Mouse (Mus musculus): ENCODE results near the gene Atn1. TPM values are rescaled to one million over a fixed set of nuclear protein-coding genes. Genes with fewer than 3 reads are reported as not detected.
A peak's percentile ranks its signal among the peaks of the same experiment; 100 is the strongest.

Atn1 gene
- polyA plus RNA-seq, 1 experiment from 2014 or later: 9.4 TPM

DNA sequence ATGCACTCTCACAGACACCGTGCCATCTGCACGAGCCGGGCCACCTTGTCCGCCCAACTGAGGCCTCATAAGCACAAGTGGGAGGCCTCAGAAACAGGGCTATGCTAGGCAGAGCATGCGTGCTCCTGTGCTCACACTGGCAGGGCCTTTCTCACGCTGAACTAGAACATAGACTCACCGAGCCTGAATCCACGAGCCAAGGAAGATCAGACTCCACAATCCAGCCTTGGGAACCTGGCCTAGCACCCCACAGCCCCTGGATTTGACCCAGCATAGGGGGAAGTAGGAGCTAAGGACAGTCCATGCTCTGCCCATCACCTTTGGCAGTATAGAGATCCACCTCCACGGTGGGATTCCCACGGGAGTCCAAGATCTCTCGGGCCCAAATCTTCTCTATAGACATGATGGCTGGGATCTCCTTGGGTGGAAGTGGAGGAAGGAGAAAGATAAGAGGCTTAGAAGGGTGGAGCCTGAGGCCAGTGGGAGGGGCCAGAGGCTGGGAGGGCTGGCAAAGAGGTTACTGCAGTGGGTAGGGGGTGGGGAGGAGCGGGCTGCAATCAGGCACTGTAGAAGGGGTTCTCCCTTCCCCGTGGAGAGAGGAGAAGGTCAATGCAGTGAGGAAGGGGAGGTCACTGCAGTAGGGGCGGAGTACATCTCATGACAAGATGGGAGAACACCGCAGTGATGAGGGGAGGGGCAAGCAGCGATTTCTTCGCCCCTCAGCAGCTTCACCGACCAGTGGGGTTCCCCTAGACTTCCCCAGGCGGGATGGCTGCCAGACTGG lies 11.8 kb upstream of the Atn1 start:
- Histone ChIP-seq H3K9me3 (no peaks in the 10 kb centered on the region), H3K27me3 (replicated peaks) (peaks cover 48% of the 10 kb centered on the region), H3K36me3 (no peaks in the 10 kb centered on the region), H3K4me1 (peaks cover 27% of the 10 kb centered on the region), H3K27ac (replicated peaks) (no peak overlapping the region), H3K9ac (peak overlapping the region; percentile 78), H3K4me2 (peak overlapping the region; percentile 77), H3K4me3 (peak overlapping the region; percentile 54)
- peak; percentile 51; the same call in 1 of the 2 replicates for ATAC-seq (ENCODE audit: extremely low read depth, insufficient number of reproducible peaks, low FRiP score, low TSS enrichment)
- 26% methylated on average over 19 of the region's 19 CpGs for WGBS

DNA sequence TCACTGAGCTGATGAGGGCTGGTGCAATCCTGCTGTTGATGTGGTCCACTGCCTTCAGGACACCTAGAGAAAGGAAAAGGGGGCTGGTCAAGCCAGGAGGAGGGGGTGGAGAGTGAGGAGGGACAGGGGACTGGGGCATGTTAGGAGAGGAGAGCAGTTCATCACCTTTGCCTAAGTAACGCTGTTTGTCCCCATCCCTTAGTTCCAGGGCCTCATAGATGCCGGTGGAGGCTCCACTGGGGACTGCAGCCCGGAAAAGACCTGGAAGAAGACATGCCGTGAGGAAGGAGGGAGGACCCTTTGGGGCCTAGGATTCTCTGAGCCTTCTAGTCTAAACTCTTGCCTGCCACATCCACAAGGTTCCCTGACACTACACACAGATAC lies 11.2 kb upstream of the Atn1 start:
- no peak for ATAC-seq (ENCODE audit: extremely low read depth, insufficient number of reproducible peaks, low FRiP score, low TSS enrichment)
- peaks cover 27% of the 10 kb centered on the region for H3K4me1 ChIP-seq
- H3K36me3 ChIP-seq: no peaks in the 10 kb centered on the region
- no peak overlapping the region for H3K27ac ChIP-seq (replicated peaks)
- H3K9me3 ChIP-seq: no peaks in the 10 kb centered on the region
- peaks cover 54% of the 10 kb centered on the region for H3K27me3 ChIP-seq (replicated peaks)
- WGBS: 46% methylated on average over 4 of the region's 4 CpGs
- 0 out of 2 replicates have a peak overlapping the region, but pooled peaks have one; percentile 24 for H3K9ac ChIP-seq
- H3K4me3 ChIP-seq: no peak overlapping the region
- no peak overlapping the region for H3K4me2 ChIP-seq

DNA sequence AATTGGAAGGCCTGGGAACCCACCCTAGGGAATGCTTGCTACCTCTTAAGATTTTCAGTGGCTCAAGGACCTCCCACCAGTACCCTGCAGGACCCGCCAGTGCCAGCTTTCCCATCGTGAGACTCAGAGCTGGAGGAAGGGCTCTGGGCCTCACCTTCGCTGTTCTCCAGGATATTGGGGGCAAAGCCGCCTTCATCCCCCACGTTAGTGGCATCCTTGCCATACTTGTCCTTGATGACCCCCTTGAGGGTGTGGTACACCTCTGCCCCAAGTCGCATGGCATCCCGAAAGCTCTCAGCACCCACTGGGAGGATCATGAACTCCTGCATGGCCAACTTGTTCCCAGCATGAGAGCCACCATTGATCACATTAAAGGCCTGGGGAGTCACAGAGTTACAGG lies 9.6 kb upstream of the Atn1 start:
- Histone ChIP-seq H3K36me3 (no peaks in the 10 kb centered on the region), H3K27ac (replicated peaks) (no peak overlapping the region), H3K4me1 (peaks cover 27% of the 10 kb centered on the region), H3K9me3 (no peaks in the 10 kb centered on the region), H3K9ac (no peak overlapping the region), H3K4me2 (no peak overlapping the region), H3K4me3 (no peak overlapping the region), H3K27me3 (replicated peaks) (peaks cover 67% of the 10 kb centered on the region)
- no peak for ATAC-seq (ENCODE audit: extremely low read depth, insufficient number of reproducible peaks, low FRiP score, low TSS enrichment)
- WGBS: 79% methylated on average over 7 of the region's 7 CpGs

DNA sequence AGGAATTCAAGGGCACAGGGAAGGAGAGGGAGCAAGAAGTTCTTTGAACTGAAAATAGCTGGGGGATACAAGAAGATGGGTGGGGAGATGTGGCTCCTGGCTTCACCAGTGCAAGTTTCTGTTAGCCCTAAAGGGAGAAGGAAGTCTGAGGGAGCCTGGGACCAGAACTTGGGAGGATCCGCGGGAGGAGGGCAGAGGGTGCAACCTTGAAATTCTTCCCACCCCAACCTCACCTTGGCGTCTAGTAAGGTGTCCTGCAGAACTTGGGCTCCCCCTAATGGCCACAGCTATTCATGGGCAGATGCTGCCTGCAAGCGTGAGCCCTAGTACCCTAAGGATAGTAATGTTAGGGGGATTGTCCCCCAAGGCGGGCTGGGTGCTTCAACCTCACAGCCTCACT lies 2.9 kb upstream of the Atn1 start:
- no peak for ATAC-seq (ENCODE audit: extremely low read depth, insufficient number of reproducible peaks, low FRiP score, low TSS enrichment)
- H3K4me1 ChIP-seq: peaks cover 39% of the 10 kb centered on the region
- WGBS: under 1% methylated on average over 5 of the region's 5 CpGs
- peak overlapping the region; percentile 98 for H3K9ac ChIP-seq
- no peaks in the 10 kb centered on the region for H3K36me3 ChIP-seq
- no peaks in the 10 kb centered on the region for H3K9me3 ChIP-seq
- H3K4me3 ChIP-seq: peak overlapping the region; percentile 18
- peak overlapping the region; percentile 84 for H3K4me2 ChIP-seq
- H3K27me3 ChIP-seq (replicated peaks): peaks cover 38% of the 10 kb centered on the region
- peak overlapping the region; percentile 99 for H3K27ac ChIP-seq (replicated peaks)

DNA sequence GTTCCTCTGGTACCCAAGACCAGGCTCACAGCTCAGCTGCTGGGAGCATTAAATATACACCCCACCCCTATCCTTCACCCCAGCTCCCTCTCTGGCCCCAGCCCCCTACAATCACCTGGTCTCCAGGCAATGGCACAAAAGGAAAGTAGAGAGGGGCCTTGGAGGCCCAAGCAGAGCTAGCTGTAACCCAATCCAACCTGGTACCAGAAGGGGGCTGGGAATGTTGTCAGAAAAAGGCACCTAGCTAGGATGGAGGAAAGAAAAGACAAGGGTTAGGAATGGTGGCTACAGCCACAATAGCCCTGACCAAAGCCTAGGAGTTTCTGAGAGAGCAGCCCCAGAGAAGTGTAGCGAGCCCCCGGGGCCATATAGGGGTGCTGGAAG lies 2.5 kb upstream of the Atn1 start:
- 47% methylated on average over 2 of the region's 2 CpGs for WGBS
- Histone ChIP-seq H3K4me3 (peak overlapping the region; percentile 18), H3K27ac (replicated peaks) (peak overlapping the region; percentile 99), H3K4me2 (peak overlapping the region; percentile 84), H3K36me3 (0 out of 2 replicates have a peak, but pooled peaks cover under 1% of the 10 kb centered on the region), H3K4me1 (peaks cover 43% of the 10 kb centered on the region), H3K9me3 (no peaks in the 10 kb centered on the region), H3K27me3 (replicated peaks) (peaks cover 35% of the 10 kb centered on the region), H3K9ac (peak overlapping the region; percentile 98)
- no peak for ATAC-seq (ENCODE audit: extremely low read depth, insufficient number of reproducible peaks, low FRiP score, low TSS enrichment)

DNA sequence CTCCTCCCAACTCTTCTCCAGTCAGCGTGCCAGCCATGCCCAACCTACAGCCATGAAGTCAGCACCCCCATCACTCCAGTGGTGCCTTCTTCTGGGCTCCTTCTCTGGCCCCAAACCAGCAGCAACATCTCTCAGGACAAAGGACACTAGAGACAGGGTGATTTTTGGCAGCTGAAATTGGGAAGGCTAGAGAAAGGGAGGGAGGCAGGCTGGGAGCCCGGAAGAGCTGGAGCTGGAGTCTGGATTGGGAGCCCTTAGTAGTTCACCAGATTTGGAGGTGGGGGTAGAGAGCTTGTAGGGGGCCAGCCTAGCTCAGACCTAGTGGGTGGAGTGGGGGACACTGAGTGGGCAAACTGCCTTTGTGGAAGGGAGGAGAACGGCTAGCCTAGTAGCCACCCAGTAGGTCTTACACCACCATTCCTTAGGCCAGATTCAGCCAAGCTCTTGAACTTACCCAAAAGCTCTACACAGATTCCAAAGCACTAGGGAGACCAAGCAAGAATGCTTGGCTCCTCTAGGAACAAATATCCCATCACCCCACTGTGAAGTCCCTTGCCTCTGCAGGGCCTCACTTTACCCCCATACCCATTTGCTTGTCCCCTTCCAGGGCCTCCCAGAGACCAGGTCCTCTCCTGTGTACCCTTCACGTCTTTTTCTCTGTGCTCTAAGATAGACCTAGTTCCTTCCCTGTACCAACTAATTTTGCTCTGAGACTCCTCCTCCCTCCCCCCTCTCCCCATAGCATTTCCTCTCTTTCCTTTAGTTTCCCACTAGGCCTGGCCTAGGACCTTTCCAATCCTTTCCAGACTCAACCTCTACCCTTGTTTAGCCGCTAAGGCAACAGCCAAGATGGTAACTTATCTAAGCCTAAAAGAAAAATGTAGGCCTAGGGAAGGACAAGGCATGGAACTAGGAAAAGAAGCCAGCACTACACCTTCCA lies 1.9 kb upstream of the Atn1 start:
- Histone ChIP-seq H3K4me3 (peak overlapping the region; percentile 83), H3K4me2 (peak overlapping the region; percentile 84), H3K4me1 (peaks cover 49% of the 10 kb centered on the region), H3K9me3 (no peaks in the 10 kb centered on the region), H3K9ac (peak overlapping the region; percentile 98), H3K27ac (replicated peaks) (peak overlapping the region; percentile 99), H3K27me3 (replicated peaks) (peaks cover 29% of the 10 kb centered on the region), H3K36me3 (0 out of 2 replicates have a peak, but pooled peaks cover 5% of the 10 kb centered on the region)
- no peak for ATAC-seq (ENCODE audit: extremely low read depth, insufficient number of reproducible peaks, low FRiP score, low TSS enrichment)
- WGBS: 40% methylated on average over 5 of the region's 5 CpGs

DNA sequence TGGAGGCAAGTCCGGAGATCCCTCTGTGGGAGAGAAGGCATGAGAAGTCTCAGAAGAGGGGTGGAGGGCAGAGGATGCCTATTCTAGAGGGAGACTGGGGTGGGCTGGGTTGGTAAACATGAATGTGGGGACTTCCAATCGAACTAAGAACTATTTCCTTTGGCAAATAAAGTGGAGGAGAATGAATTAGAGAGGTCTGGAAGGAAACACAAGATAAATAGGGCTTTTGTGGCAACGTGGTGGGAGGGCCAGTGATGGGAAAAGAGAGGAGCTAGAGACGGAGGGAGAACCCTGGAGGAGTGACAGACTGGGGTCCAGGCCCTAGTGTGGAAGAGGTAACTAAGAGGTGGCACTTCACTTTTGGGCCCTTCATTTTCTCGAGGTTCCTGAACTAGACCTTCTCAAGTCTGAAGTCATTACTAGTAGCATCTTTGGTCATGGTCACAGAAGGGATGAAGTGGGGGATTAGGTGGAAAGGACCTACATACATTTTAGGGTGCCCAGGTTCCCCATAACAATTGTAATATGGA lies 1.1 kb upstream of the Atn1 start:
- peaks cover 21% of the 10 kb centered on the region for H3K27me3 ChIP-seq (replicated peaks)
- peak overlapping the region; percentile 83 for H3K4me3 ChIP-seq
- peaks cover 12% of the 10 kb centered on the region; the same call in 1 of the 2 replicates for H3K36me3 ChIP-seq
- H3K27ac ChIP-seq (replicated peaks): peak overlapping the region; percentile 99
- H3K9me3 ChIP-seq: no peaks in the 10 kb centered on the region
- peaks cover 49% of the 10 kb centered on the region for H3K4me1 ChIP-seq
- 12% methylated on average over 5 of the region's 5 CpGs for whole genome bisulfite sequencing
- ATAC-seq (ENCODE audit: extremely low read depth, insufficient number of reproducible peaks, low FRiP score, low TSS enrichment): no peak
- H3K9ac ChIP-seq: peak overlapping the region; percentile 98
- peak overlapping the region; percentile 84 for H3K4me2 ChIP-seq

DNA sequence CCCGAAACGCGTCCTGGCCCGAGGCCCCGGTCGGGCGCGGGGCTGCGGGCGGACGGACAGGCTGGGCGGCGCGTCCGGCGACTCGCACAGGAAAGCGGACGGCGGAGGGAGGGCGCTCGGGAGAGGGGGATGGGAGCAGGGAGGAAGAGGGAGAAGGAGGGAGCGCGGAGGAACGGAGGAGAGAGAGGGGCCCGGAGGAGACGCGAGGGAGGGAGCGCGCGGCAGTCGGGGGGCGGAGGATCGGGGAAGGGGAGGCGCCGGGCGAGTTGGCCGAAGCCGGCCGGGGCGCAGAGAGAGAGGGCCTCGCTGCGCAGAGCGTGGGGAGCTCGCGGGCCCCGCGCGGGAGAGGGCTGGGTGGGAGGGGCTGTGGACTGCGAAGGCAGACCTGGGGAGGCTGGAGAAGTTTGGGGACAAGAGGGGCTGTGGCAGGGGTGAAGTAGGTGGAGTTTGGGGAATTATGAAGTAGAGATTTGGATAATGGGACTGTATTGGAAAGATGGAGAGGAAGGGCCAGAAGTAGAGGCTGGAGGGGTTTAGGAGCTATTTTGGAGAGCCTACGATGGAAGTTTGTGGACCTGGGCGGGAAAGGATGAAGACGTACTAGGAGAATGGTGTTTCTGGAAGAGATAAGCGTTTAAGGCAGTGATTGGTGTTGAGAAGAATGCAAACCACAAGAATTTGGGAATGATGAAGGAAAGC lies 477 bp upstream of the Atn1 start:
- 1% methylated on average over 42 of the region's 54 CpGs for WGBS
- H3K4me2 ChIP-seq: peak overlapping the region; percentile 84
- H3K27me3 ChIP-seq (replicated peaks): peaks cover 18% of the 10 kb centered on the region
- no peaks in the 10 kb centered on the region for H3K9me3 ChIP-seq
- peaks cover 16% of the 10 kb centered on the region; the same call in 1 of the 2 replicates for H3K36me3 ChIP-seq
- peak overlapping the region; percentile 98 for H3K9ac ChIP-seq
- H3K4me1 ChIP-seq: peaks cover 49% of the 10 kb centered on the region
- ATAC-seq (ENCODE audit: extremely low read depth, insufficient number of reproducible peaks, low FRiP score, low TSS enrichment): peak; percentile 50; the same call in 1 of the 2 replicates
- peak overlapping the region; percentile 83 for H3K4me3 ChIP-seq
- H3K27ac ChIP-seq (replicated peaks): peak overlapping the region; percentile 99

DNA sequence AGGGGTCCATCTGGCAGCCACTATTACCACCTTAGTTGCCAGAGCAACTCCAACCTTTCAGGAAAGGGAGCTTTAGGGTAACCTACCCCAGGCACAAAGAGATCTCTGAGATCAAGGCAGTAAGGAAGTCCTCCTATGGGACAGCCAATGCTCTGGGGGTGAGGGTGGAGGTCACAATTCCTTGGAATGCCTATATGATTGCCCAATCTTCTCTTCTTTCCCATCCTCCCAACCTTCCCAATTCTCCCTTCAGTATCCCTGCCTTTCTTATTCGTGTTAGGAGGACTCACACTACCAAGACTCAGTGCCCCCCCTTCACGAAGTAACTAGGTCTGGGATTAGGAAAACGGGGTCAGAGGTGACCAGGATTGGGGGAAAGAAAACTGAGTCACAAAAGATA lies 1.0 kb downstream of the Atn1 start:
- Histone ChIP-seq H3K27ac (replicated peaks) (peak overlapping the region; percentile 99), H3K9me3 (no peaks in the 10 kb centered on the region), H3K4me1 (peaks cover 49% of the 10 kb centered on the region), H3K4me3 (peak overlapping the region; percentile 83), H3K36me3 (peaks cover 19% of the 10 kb centered on the region; the same call in 1 of the 2 replicates), H3K9ac (peak overlapping the region; percentile 98), H3K4me2 (peak overlapping the region; percentile 84), H3K27me3 (replicated peaks) (peaks cover 6% of the 10 kb centered on the region)
- ATAC-seq (ENCODE audit: extremely low read depth, insufficient number of reproducible peaks, low FRiP score, low TSS enrichment): no peak
- 8% methylated on average over 3 of the region's 3 CpGs for WGBS

DNA sequence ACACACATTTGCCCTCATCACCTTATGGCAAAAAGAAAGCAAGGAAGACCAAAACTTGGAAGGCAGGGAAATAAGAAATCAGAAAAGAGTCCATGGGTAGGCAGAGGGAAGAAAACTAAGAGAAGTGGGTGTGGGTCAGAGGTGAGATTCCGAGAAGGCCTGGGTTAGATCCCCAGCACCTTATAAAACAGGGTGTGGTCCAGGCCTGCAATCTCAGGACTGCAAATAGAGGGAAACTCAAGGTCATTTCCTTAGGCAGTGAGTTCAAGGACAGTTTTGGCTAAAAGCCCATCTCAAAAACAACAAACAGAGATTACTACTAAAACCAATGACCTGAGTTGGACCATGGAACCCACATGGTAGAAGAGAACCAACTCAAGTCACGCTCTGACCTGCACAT lies 2.5 kb downstream of the Atn1 start:
- ATAC-seq (ENCODE audit: extremely low read depth, insufficient number of reproducible peaks, low FRiP score, low TSS enrichment): no peak
- no peak overlapping the region for H3K4me2 ChIP-seq
- 75% methylated on average over 2 of the region's 2 CpGs for WGBS

More for the DNA sequence above, 2.5 kb downstream of the Atn1 start:
- Histone ChIP-seq H3K9me3 (no peaks in the 10 kb centered on the region), H3K36me3 (peaks cover 31% of the 10 kb centered on the region), H3K4me1 (peaks cover 42% of the 10 kb centered on the region), H3K27ac (replicated peaks) (no peak overlapping the region), H3K4me3 (no peak overlapping the region), H3K27me3 (replicated peaks) (no peaks in the 10 kb centered on the region), H3K9ac (no peak overlapping the region)

Measured in heart, embryonic 13.5 days (tissue).